Mouse (Mus musculus): Measurements from ENCODE around the gene Pard6a. TPM values are rescaled to one million over a fixed set of nuclear protein-coding genes. Genes with fewer than 3 reads are reported as not detected.

Gene Pard6a
- 42.5 and 43.6 TPM in 2 replicates for polyA plus RNA-seq (2015; fragmentation: Nextera tagmentation; extraction: Ambion mirVana)

DNA sequence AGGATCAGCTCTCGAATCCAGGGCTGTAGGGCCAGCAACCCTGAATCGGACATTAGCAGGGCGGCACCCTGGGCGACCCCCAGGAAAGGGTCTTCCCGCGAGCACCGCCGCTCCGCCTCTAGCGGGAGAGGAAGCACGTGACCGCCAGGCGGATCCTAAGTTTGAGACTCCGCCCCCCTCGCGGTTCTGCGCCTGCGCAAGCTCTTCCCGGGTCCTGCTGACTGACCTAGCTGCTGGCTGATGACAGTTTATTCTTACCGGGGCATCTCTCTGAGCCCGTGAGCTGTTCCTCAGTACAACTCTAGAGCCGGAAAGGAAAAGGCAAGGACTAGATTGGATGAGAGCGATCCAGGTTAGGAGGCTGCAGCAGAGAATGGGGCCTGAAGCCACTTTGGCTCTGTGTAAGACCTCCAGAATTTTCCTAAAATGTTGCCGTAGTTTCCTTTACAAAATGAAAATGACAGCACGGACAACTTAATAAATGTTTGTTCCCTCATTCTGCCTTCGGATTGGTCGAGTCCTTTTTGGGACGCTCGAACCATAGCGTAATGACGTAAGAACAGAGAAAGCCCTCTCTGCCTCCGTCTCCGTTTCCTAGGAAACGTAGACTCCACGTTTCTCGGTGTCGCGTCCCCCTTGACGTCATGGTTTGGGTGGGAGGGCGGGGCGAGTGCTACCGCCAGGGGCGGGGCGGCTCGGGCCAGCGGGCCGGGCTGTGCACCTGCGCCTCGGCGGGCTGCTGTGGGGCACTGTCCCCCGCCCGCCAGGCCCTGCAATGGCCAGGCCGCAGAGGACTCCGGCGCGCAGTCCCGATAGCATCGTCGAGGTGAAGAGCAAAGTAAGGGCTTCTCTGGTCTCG lies at the start of gene Pard6a, which contains the start of gene Acd:
Gene Pard6a, plus strand, starts transcription at position 183 of the 859 bp plus-strand sequence.
Gene Acd, minus strand, starts transcription at position 137 of the 859 bp plus-strand sequence.
- under 1% methylated on average over 60 of the region's 60 CpGs for WGBS

GRCm38 (mm10) chr8:105657641-105658040 lies 43.3 kb upstream of the Pard6a start:
- H3K27me3 ChIP-seq = no peaks in the 10 kb centered on the region
- peaks cover 9% of the 10 kb centered on the region; the same call in 1 of the 2 replicates for H3K4me1 ChIP-seq (replicated peaks)
- no peak overlapping the region for H3K9ac ChIP-seq (replicated peaks)
- peaks cover 17% of the 10 kb centered on the region for H3K36me3 ChIP-seq
- H3K4me3 ChIP-seq (replicated peaks) = no peak overlapping the region
- H3K27ac ChIP-seq = no peak overlapping the region
- no peak overlapping the region for H3K4me2 ChIP-seq (replicated peaks)
- no peaks in the 10 kb centered on the region for H3K9me3 ChIP-seq
- no peak for ATAC-seq

More for the DNA sequence above, at the start of gene Pard6a, which contains the start of gene Acd:
- Histone ChIP-seq H3K9me3 (no peaks in the 10 kb centered on the region), H3K4me2 (replicated peaks) (peak within 1 kb of the TSS; percentile 91), H3K27me3 (no peaks in the 10 kb centered on the region), H3K27ac (peak within 1 kb of the TSS; percentile 93), H3K9ac (replicated peaks) (peak within 1 kb of the TSS; percentile 79), H3K4me1 (replicated peaks) (peaks cover 29% of the 10 kb centered on the region), H3K36me3 (peaks cover 49% of the 10 kb centered on the region), H3K4me3 (replicated peaks) (peak within 1 kb of the TSS; percentile 75)
- peak; percentile 77 for ATAC-seq

- H3K4me2 ChIP-seq (replicated peaks) = no peak overlapping the region
- no peak overlapping the region for H3K9ac ChIP-seq (replicated peaks)
Measured at GRCm38 (mm10) chr8:105661167-105661566, 39.8 kb upstream of the Pard6a start.

GRCm38 (mm10) chr8:105677891-105678290 lies 23.1 kb upstream of the Pard6a start:
- ATAC-seq = no peak
- H3K27me3 ChIP-seq = no peaks in the 10 kb centered on the region
- 93% methylated on average over 1 of the region's 1 CpGs for WGBS
- H3K9ac ChIP-seq (replicated peaks) = no peak overlapping the region
- H3K4me2 ChIP-seq (replicated peaks) = no peak overlapping the region
- H3K4me3 ChIP-seq (replicated peaks) = no peak overlapping the region
- H3K4me1 ChIP-seq (replicated peaks) = no peaks in the 10 kb centered on the region
- peaks cover 94% of the 10 kb centered on the region for H3K36me3 ChIP-seq
- H3K9me3 ChIP-seq = no peaks in the 10 kb centered on the region
- H3K27ac ChIP-seq = no peak overlapping the region

More at GRCm38 (mm10) chr8:105661167-105661566, 39.8 kb upstream of the Pard6a start:
- no peak overlapping the region for H3K27ac ChIP-seq
- no peaks in the 10 kb centered on the region for H3K9me3 ChIP-seq
- H3K4me3 ChIP-seq (replicated peaks) = no peak overlapping the region
- ATAC-seq = no peak
- peaks cover 23% of the 10 kb centered on the region for H3K36me3 ChIP-seq
- peaks cover 6% of the 10 kb centered on the region; the same call in 1 of the 2 replicates for H3K4me1 ChIP-seq (replicated peaks)
- H3K27me3 ChIP-seq = no peaks in the 10 kb centered on the region
- 89% methylated on average over 3 of the region's 3 CpGs for WGBS

- H3K4me3 ChIP-seq (replicated peaks) = no peak overlapping the region
- WGBS = 80% methylated on average over 7 of the region's 7 CpGs
- no peaks in the 10 kb centered on the region for H3K27me3 ChIP-seq
- H3K9me3 ChIP-seq = no peaks in the 10 kb centered on the region
- H3K4me1 ChIP-seq (replicated peaks) = 0 out of 2 replicates have a peak, but pooled peaks cover 7% of the 10 kb centered on the region
- H3K4me2 ChIP-seq (replicated peaks) = no peak overlapping the region
- ATAC-seq = no peak
- no peak overlapping the region for H3K9ac ChIP-seq (replicated peaks)
- no peak overlapping the region for H3K27ac ChIP-seq
- peaks cover 41% of the 10 kb centered on the region for H3K36me3 ChIP-seq
Measured at GRCm38 (mm10) chr8:105685325-105685724, 15.6 kb upstream of the Pard6a start.

- Histone ChIP-seq H3K4me2 (replicated peaks) (0 out of 2 replicates have a peak within 1 kb of the TSS, but pooled peaks have one; percentile 9), H3K9me3 (no peaks in the 10 kb centered on the region), H3K36me3 (peaks cover 36% of the 10 kb centered on the region), H3K4me3 (replicated peaks) (no peak within 1 kb of the TSS), H3K27ac (no peak within 1 kb of the TSS), H3K27me3 (no peaks in the 10 kb centered on the region), H3K4me1 (replicated peaks) (0 out of 2 replicates have a peak, but pooled peaks cover 7% of the 10 kb centered on the region), H3K9ac (replicated peaks) (no peak within 1 kb of the TSS)
- 10% methylated on average over 26 of the region's 26 CpGs for WGBS
- ATAC-seq = peak; percentile 54
Measured at GRCm38 (mm10) chr8:105685796-105686308, 15.1 kb upstream of the Pard6a start, which contains the start of gene Carmil2. Gene Carmil2 (plus strand): TSS chr8:105686274.

DNA sequence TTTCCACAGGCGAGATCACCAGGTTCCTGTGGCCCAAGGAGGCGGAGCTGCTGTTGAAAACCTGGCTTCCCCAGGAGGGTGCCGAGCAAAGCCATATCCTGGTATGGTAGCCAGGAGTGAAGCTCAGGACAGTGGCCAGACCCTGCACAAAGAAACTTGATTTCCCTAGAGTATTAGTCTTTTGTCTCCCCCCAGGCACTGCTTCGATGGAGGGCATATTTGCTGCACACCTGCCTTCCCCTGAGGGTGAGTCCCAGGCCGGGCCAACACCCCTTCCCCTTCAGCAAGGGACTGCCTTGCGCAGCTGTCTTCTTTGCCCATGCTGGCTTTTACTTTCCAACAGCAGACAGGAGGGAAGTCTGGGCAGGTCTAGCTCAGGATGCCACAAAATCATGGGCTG lies 14.4 kb upstream of the Pard6a start:
- no peak overlapping the region for H3K4me2 ChIP-seq (replicated peaks)

GRCm38 (mm10) chr8:105687512-105687911 lies 13.4 kb upstream of the Pard6a start:
- H3K36me3 ChIP-seq = peaks cover 21% of the 10 kb centered on the region
- 0 out of 2 replicates have a peak, but pooled peaks cover 7% of the 10 kb centered on the region for H3K4me1 ChIP-seq (replicated peaks)
- no peak overlapping the region for H3K27ac ChIP-seq
- no peaks in the 10 kb centered on the region for H3K27me3 ChIP-seq
- H3K9ac ChIP-seq (replicated peaks) = no peak overlapping the region
- H3K4me3 ChIP-seq (replicated peaks) = no peak overlapping the region
- H3K4me2 ChIP-seq (replicated peaks) = no peak overlapping the region
- H3K9me3 ChIP-seq = no peaks in the 10 kb centered on the region
- ATAC-seq = no peak
- WGBS = 58% methylated on average over 8 of the region's 8 CpGs

More for the DNA sequence above, 14.4 kb upstream of the Pard6a start:
- no peak overlapping the region for H3K9ac ChIP-seq (replicated peaks)
- ATAC-seq = no peak
- peaks cover 29% of the 10 kb centered on the region for H3K36me3 ChIP-seq
- 0 out of 2 replicates have a peak, but pooled peaks cover 7% of the 10 kb centered on the region for H3K4me1 ChIP-seq (replicated peaks)
- no peaks in the 10 kb centered on the region for H3K27me3 ChIP-seq
- no peaks in the 10 kb centered on the region for H3K9me3 ChIP-seq
- H3K4me3 ChIP-seq (replicated peaks) = no peak overlapping the region
- H3K27ac ChIP-seq = no peak overlapping the region
- WGBS = 63% methylated on average over 6 of the region's 6 CpGs

GRCm38 (mm10) chr8:105688242-105688752 lies 12.7 kb upstream of the Pard6a start:
- WGBS = 70% methylated on average over 14 of the region's 14 CpGs
- ATAC-seq = no peak
- H3K27ac ChIP-seq = no peak overlapping the region

GRCm38 (mm10) chr8:105689256-105689982 lies 11.5 kb upstream of the Pard6a start:
- H3K27ac ChIP-seq = no peak overlapping the region
- H3K27me3 ChIP-seq = no peaks in the 10 kb centered on the region
- H3K4me1 ChIP-seq (replicated peaks) = peaks cover 20% of the 10 kb centered on the region
- no peak overlapping the region for H3K9ac ChIP-seq (replicated peaks)
- H3K4me2 ChIP-seq (replicated peaks) = no peak overlapping the region
- no peak for ATAC-seq
- H3K4me3 ChIP-seq (replicated peaks) = no peak overlapping the region
- peaks cover 2% of the 10 kb centered on the region for H3K36me3 ChIP-seq
- WGBS = 58% methylated on average over 35 of the region's 35 CpGs
- no peaks in the 10 kb centered on the region for H3K9me3 ChIP-seq

More at GRCm38 (mm10) chr8:105688242-105688752, 12.7 kb upstream of the Pard6a start:
- Histone ChIP-seq H3K4me2 (replicated peaks) (no peak overlapping the region), H3K9me3 (no peaks in the 10 kb centered on the region), H3K27me3 (no peaks in the 10 kb centered on the region), H3K36me3 (peaks cover 13% of the 10 kb centered on the region), H3K4me1 (replicated peaks) (0 out of 2 replicates have a peak, but pooled peaks cover 9% of the 10 kb centered on the region), H3K4me3 (replicated peaks) (no peak overlapping the region), H3K9ac (replicated peaks) (no peak overlapping the region)

DNA sequence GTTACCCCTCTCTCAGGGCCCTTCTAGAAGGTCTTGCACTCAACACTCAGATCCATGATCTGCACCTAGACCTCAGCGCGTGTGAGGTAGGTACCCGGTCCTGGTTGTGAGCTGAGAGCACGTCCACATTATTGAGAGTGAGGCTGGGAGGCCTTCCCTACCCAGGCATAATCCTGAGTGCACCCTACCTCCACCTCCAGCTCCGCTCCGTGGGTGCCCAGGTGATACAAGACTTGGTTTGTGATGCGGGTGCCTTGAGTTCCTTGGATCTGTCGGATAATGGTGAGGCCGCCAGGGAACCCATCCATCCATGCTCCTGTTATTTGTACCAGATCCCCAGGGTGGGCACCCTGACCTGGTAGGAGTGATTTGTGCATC lies 11.0 kb upstream of the Pard6a start:
- Histone ChIP-seq H3K27me3 (no peaks in the 10 kb centered on the region), H3K4me1 (replicated peaks) (peaks cover 25% of the 10 kb centered on the region), H3K36me3 (no peaks in the 10 kb centered on the region), H3K9me3 (no peaks in the 10 kb centered on the region), H3K27ac (no peak overlapping the region), H3K9ac (replicated peaks) (no peak overlapping the region), H3K4me3 (replicated peaks) (no peak overlapping the region), H3K4me2 (replicated peaks) (no peak overlapping the region)
- ATAC-seq = no peak
- 84% methylated on average over 9 of the region's 9 CpGs for WGBS

All from midbrain, embryonic 13.5 days (tissue).